Mouse (Mus musculus): ENCODE measurements around the gene Slc41a1. TPM values are rescaled to one million over a fixed set of nuclear protein-coding genes. Genes with fewer than 3 reads are reported as not detected.
A peak's percentile ranks its signal among the peaks of the same experiment; 100 is the strongest.
"Not testable (repeated sequence)": the region's sequence is repeated elsewhere in the genome, so short reads cannot be mapped to it uniquely, and the experiment has no call there.

Gene Slc41a1
- 10 to 100 TPM; 33.0 to 45.0 TPM for total RNA-seq (2021)
- long read RNA-seq, experiment 1, full-length matches to known transcripts: 1 of 18 reads
- long read RNA-seq, experiment 1, partial matches to known transcripts: 16 of 18 reads
- long read RNA-seq, experiment 1, other reads (novel, unspliced or antisense): 1 of 18 reads
- long read RNA-seq, experiment 2, full-length matches to known transcripts: 9 of 11 reads
- long read RNA-seq, experiment 2, partial matches to known transcripts: 1 of 11 reads
- long read RNA-seq, experiment 2, other reads (novel, unspliced or antisense): 1 of 11 reads

- DNase-seq: no peak
These were observed at the start of gene Slc41a1 for GRCm38 (mm10) chr1:131827207-131827786. Slc41a1 (plus strand) TSS chr1:131827493.

GRCm38 (mm10) chr1:131794591-131794990 is 32.7 kb upstream of the Slc41a1 start:
- DNase-seq: no peak

- DNase-seq: no peak
These were observed 32.1 kb upstream of the Slc41a1 start for GRCm38 (mm10) chr1:131795171-131795570.

GRCm38 (mm10) chr1:131797202-131797909 is 29.9 kb upstream of the Slc41a1 start, which contains the start of gene Pm20d1:
Pm20d1 (plus strand) TSS chr1:131797381.
- DNase-seq: peak; percentile 80

- DNase-seq: no peak
These were observed 27.3 kb upstream of the Slc41a1 start for GRCm38 (mm10) chr1:131800001-131800400.

- DNase-seq: no peak
These were observed 26.2 kb upstream of the Slc41a1 start for GRCm38 (mm10) chr1:131801071-131801470.

GRCm38 (mm10) chr1:131802652-131803051 is 24.6 kb upstream of the Slc41a1 start:
- peak; percentile 51 for DNase-seq

GRCm38 (mm10) chr1:131804166-131804565 is 23.1 kb upstream of the Slc41a1 start:
- no peak for DNase-seq

GRCm38 (mm10) chr1:131808986-131809385 is 18.3 kb upstream of the Slc41a1 start:
- DNase-seq: no peak

GRCm38 (mm10) chr1:131809651-131810050 is 17.6 kb upstream of the Slc41a1 start:
- no peak for DNase-seq

GRCm38 (mm10) chr1:131811393-131811792 is 15.9 kb upstream of the Slc41a1 start:
- DNase-seq: no peak

GRCm38 (mm10) chr1:131812006-131812405 is 15.3 kb upstream of the Slc41a1 start:
- DNase-seq: no peak

- no peak for DNase-seq
These were observed 14.5 kb upstream of the Slc41a1 start for GRCm38 (mm10) chr1:131812631-131813295.

- DNase-seq: no peak
These were observed 13.6 kb upstream of the Slc41a1 start for GRCm38 (mm10) chr1:131813731-131814130.

- DNase-seq: no peak
These were observed 13.1 kb upstream of the Slc41a1 start for GRCm38 (mm10) chr1:131814191-131814590.

- no peak for DNase-seq
These were observed 10.4 kb upstream of the Slc41a1 start for GRCm38 (mm10) chr1:131816886-131817285.

- DNase-seq: not testable (repeated sequence)
These were observed 6.9 kb upstream of the Slc41a1 start for GRCm38 (mm10) chr1:131820353-131820752.

GRCm38 (mm10) chr1:131820887-131821328 is 6.4 kb upstream of the Slc41a1 start:
- DNase-seq: no peak

GRCm38 (mm10) chr1:131822292-131822691 is 5.0 kb upstream of the Slc41a1 start:
- no peak for DNase-seq

- DNase-seq: no peak
These were observed 4.3 kb upstream of the Slc41a1 start for GRCm38 (mm10) chr1:131822856-131823492.

GRCm38 (mm10) chr1:131823563-131823962 is 3.7 kb upstream of the Slc41a1 start:
- DNase-seq: no peak

GRCm38 (mm10) chr1:131824528-131825181 is 2.6 kb upstream of the Slc41a1 start:
- no peak for DNase-seq

Data from adrenal gland, postnatal 10 days (tissue).